In the genomic region with DNA sequence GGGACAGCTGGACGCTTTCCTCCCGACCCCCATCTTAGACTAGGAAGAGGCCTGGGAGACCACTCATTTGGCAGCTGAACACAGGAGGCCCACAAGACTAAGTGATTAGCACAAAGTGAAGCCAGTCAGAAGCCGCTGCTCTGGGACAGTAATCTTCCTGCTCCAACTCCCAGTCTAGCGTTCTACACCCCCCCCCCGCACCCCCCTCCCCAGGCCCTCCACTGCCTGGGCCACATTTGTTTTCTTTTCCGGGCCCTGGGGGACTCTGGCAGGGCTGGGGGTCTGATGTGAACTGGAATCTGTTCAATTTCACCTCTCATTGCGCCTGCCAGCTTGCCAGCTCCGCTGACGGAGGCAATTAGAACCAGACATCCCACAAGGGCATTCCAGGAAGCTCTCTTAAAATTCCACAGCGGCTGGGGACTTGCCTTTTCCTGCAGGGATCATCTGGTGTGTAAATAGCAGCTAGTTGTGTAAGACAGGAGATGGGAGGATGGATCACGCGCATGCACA, we compare ENCODE assay signal across 9 mouse cellular contexts.
DNase-seq lines count a peak whose midpoint lies in the region; ATAC-seq and TF ChIP-seq lines count a peak whose summit lies in the region.
"Had no signal": no experiment of that assay in that cellular context is flagged by ENCODE, and none has a peak within 500 bp of the region (broad histone marks: within the 10 kb centered on the region; RNA-seq: fewer than 3 reads in every experiment).

No protein-coding gene starts in this region.

- peak overlapping the region; percentile 51 for H3K4me2 ChIP-seq in heart, embryonic 11.5 days
- peak overlapping the region; percentile 32 for H3K4me2 ChIP-seq in lung, embryonic 16.5 days (ENCODE audit: low read depth, low read length)
- H3K4me2 ChIP-seq in stomach, embryonic 15.5 days, result peak overlapping the region; percentile 35

- H3K36me3 ChIP-seq in heart, embryonic 11.5 days (ENCODE audit: control insufficient read depth, insufficient read depth, low read length), result no peaks in the 10 kb centered on the region
- H3K36me3 ChIP-seq in kidney, adult 2 months (ENCODE audit: control insufficient read depth, insufficient read depth, low read length), result no peaks in the 10 kb centered on the region
- H3K36me3 ChIP-seq in lung, embryonic 16.5 days (ENCODE audit: control insufficient read depth, insufficient read depth, low read length), result no peaks in the 10 kb centered on the region
- H3K36me3 ChIP-seq in stomach, embryonic 15.5 days, result no peaks in the 10 kb centered on the region

- H3K9me3 ChIP-seq in heart, embryonic 11.5 days (replicated peaks; ENCODE audit: control insufficient read depth, low read length), result no peaks in the 10 kb centered on the region
- H3K9me3 ChIP-seq in lung, embryonic 16.5 days (ENCODE audit: control insufficient read depth, low read length), result no peaks in the 10 kb centered on the region
- H3K9me3 ChIP-seq in stomach, embryonic 15.5 days, result no peaks in the 10 kb centered on the region
- H3K9me3 ChIP-seq: megakaryocyte, embryonic 14.5 days had no signal

- H3K27ac ChIP-seq in heart, embryonic 11.5 days (ENCODE audit: low read depth, low read length), result peak overlapping the region; percentile 84
- peak overlapping the region; percentile 7; the same call in 1 of the 2 replicates for H3K27ac ChIP-seq in kidney, adult 2 months (ENCODE audit: insufficient read depth, low read depth, low read length)
- peak overlapping the region; percentile 93 for H3K27ac ChIP-seq in lung, embryonic 16.5 days (ENCODE audit: low read length)
- peak overlapping the region; percentile 81 for H3K27ac ChIP-seq in stomach, embryonic 15.5 days

- no peak for TF ChIP-seq POLR2A in kidney, adult 2 months (IDR thresholded peaks at IDR 0.05; ENCODE audit: low read depth, low read length)

- 5% methylated on average over 12 of the region's 12 CpGs for WGBS in heart, embryonic 11.5 days (ENCODE audit: insufficient replicate concordance)
- WGBS in kidney, adult 2 months, result 15% methylated on average over 12 of the region's 12 CpGs
- 3% methylated on average over 12 of the region's 12 CpGs for WGBS in lung, embryonic 16.5 days
- WGBS in stomach, embryonic 15.5 days, result 16% methylated on average over 12 of the region's 12 CpGs

- peak; percentile 75 for ATAC-seq in heart, embryonic 11.5 days (replicated peaks; ENCODE audit: insufficient number of reproducible peaks, low FRiP score, low TSS enrichment)
- peak; percentile 76 for ATAC-seq in lung, embryonic 16.5 days (ENCODE audit: low read depth)
- peak; percentile 74; the same call in 1 of the 2 replicates for ATAC-seq in stomach, embryonic 15.5 days (ENCODE audit: insufficient read depth, low FRiP score, low read depth)
- ATAC-seq in megakaryocyte progenitor cell, adult 5-6 weeks (replicated peaks; ENCODE audit: poor library complexity), result no peak

- TF ChIP-seq CTCF in kidney, adult 2 months (conservative IDR thresholded peaks at IDR 0.05; ENCODE audit: insufficient read depth, insufficient read length, low read depth, low read length), result no peak

- peaks cover 22% of the 10 kb centered on the region for H3K4me1 ChIP-seq in heart, embryonic 11.5 days (ENCODE audit: control insufficient read depth, insufficient read depth, low read length)
- H3K4me1 ChIP-seq in kidney, adult 2 months (ENCODE audit: control insufficient read depth, insufficient read depth, low read length), result no peaks in the 10 kb centered on the region
- peaks cover 32% of the 10 kb centered on the region for H3K4me1 ChIP-seq in lung, embryonic 16.5 days (replicated peaks; ENCODE audit: control insufficient read depth, insufficient read depth, low read length)
- H3K4me1 ChIP-seq in stomach, embryonic 15.5 days, result peaks cover 29% of the 10 kb centered on the region

- DNase-seq in Muller cell, postnatal 12 days (ENCODE audit: inconsistent ontology term), result peak; percentile 94
- peak; percentile 81 for DNase-seq in embryo, embryonic 10.5 days (ENCODE audit: low spot score)
- DNase-seq in kidney, adult 2 months, result peak; percentile 76
- DNase-seq in urinary bladder, adult 18-20 months (ENCODE audit: low spot score in 2 of 2), result no peak

- H3K27me3 ChIP-seq in heart, embryonic 11.5 days (ENCODE audit: control insufficient read depth, insufficient read depth, low read length), result peaks cover 18% of the 10 kb centered on the region
- no peaks in the 10 kb centered on the region for H3K27me3 ChIP-seq in kidney, adult 2 months (replicated peaks; ENCODE audit: control insufficient read depth, insufficient read depth, low read length)
- H3K27me3 ChIP-seq in lung, embryonic 16.5 days (ENCODE audit: control insufficient read depth, insufficient read depth, low read depth, low read length), result no peaks in the 10 kb centered on the region
- no peaks in the 10 kb centered on the region for H3K27me3 ChIP-seq in stomach, embryonic 15.5 days (replicated peaks)

- H3K4me3 ChIP-seq in heart, embryonic 11.5 days (ENCODE audit: low read depth, low read length), result 0 out of 2 replicates have a peak overlapping the region, but pooled peaks have one; percentile 8
- H3K4me3 ChIP-seq in kidney, adult 2 months (ENCODE audit: insufficient read depth, low read depth, low read length), result no peak overlapping the region
- no peak overlapping the region for H3K4me3 ChIP-seq in lung, embryonic 16.5 days (ENCODE audit: low read length)
- H3K4me3 ChIP-seq in stomach, embryonic 15.5 days (replicated peaks), result no peak overlapping the region

- H3K9ac ChIP-seq in heart, embryonic 11.5 days (ENCODE audit: low read depth, low read length), result 0 out of 2 replicates have a peak overlapping the region, but pooled peaks have one; percentile 39
- peak overlapping the region; percentile 45 for H3K9ac ChIP-seq in lung, embryonic 16.5 days (ENCODE audit: low read length)
- H3K9ac ChIP-seq in stomach, embryonic 15.5 days, result no peak overlapping the region

Comparison
In these comparisons a context has a peak if more than half of its experiments do, and no peak if none do; other contexts are left out.
1. DNase-seq: peak in Muller cell, postnatal 12 days (single experiment), embryo, embryonic 10.5 days (single experiment) and kidney, adult 2 months (single experiment); none in urinary bladder, adult 18-20 months (0 of 2).
2. H3K27ac ChIP-seq: peak in every context shown above with its lines; median percentile 93 in lung, embryonic 16.5 days; 84 in heart, embryonic 11.5 days; 81 in stomach, embryonic 15.5 days; 7 in kidney, adult 2 months.
3. Peak in every context shown above with its lines, with median percentiles within 50 percentile points of each other: H3K4me2 ChIP-seq.